Mouse (Mus musculus) brain, embryonic 14.5 days (tissue): ENCODE results near the gene Mcm7.

Experiments used
- CTCF ChIP-seq: fragments of 200-500 bp; IDR thresholded peaks from 2 replicates; pipeline ENCODE4 v1.5.1; 2012; ENCODE audit warnings: inconsistent platforms, mild to moderate bottlenecking, moderate library complexity, borderline replicate concordance; ENCODE audit not compliant: insufficient read depth, insufficient read length; ENCODE audit errors: extremely low read depth
- POLR2A ChIP-seq: fragments of 200-500 bp; IDR thresholded peaks from 2 replicates; pipeline ENCODE4 v1.6.1; 2012; ENCODE audit warnings: mild to moderate bottlenecking, inconsistent platforms, borderline replicate concordance; ENCODE audit not compliant: poor library complexity, insufficient read depth, insufficient read length, severe bottlenecking; ENCODE audit errors: extremely low read depth

GRCm38 (mm10) chr5:138207873-138208272 lies 35.7 kb upstream of the Mcm7 start:
- TF ChIP-seq CTCF: no peak
- TF ChIP-seq POLR2A: no peak
